Mouse (Mus musculus) midbrain, embryonic 12.5 days (tissue): ENCODE results near the gene Mrpl54. TPM values are rescaled to one million over a fixed set of nuclear protein-coding genes. Genes with fewer than 3 reads are reported as not detected.

Experiments
- ATAC-seq: fragments of 200-750 bp; cut with Nextera tagmentation; 2 replicates; pipeline ENCODE4 v1.8.0; 2017; ENCODE audit warnings: low read depth, moderate TSS enrichment, moderate library complexity; ENCODE audit not compliant: low FRiP score
- H3K27ac ChIP-seq: fragments of 300-500 bp; sonication (generic); replicated peaks from 2 replicates; pipeline ENCODE4 v1.5.1; 2016; ENCODE audit warnings: mild to moderate bottlenecking
- H3K27me3 ChIP-seq: fragments of 300-500 bp; sonication (generic); 2 replicates; pipeline ENCODE4 v1.6.1; 2016; ENCODE audit warnings: mild to moderate bottlenecking
- H3K36me3 ChIP-seq: fragments of 300-500 bp; sonication (generic); 2 replicates; pipeline ENCODE4 v1.6.1; 2016
- H3K4me1 ChIP-seq: fragments of 300-500 bp; sonication (generic); 2 replicates; pipeline ENCODE4 v1.6.1; 2016
- H3K4me2 ChIP-seq: fragments of 300-500 bp; sonication (generic); replicated peaks from 2 replicates; pipeline ENCODE4 v1.6.1; 2016; ENCODE audit warnings: mild to moderate bottlenecking, moderate library complexity
- H3K4me3 ChIP-seq: fragments of 300-500 bp; sonication (generic); 2 replicates; pipeline ENCODE4 v1.5.1; 2016; ENCODE audit warnings: mild to moderate bottlenecking
- H3K9ac ChIP-seq: fragments of 300-500 bp; sonication (generic); replicated peaks from 2 replicates; pipeline ENCODE4 v1.6.1; 2016; ENCODE audit warnings: mild to moderate bottlenecking, moderate library complexity
- H3K9me3 ChIP-seq: fragments of 300-500 bp; sonication (generic); 2 replicates; pipeline ENCODE4 v1.6.1; 2016; ENCODE audit warnings: mild to moderate bottlenecking
- WGBS: fragments of 180-500 bp; shearing (Covaris S2); methylation state at CpG from one replicate; pipeline ENCODE4 v1.1.7; 2016; 5-methylcytosine and 5-hydroxymethylcytosine counted together
- polyA plus RNA-seq: library from polyadenylated mRNA; unstranded; fragments of >200 nt; fragmentation: Nextera tagmentation; extraction: Ambion mirVana; gene quantifications from 2 replicates; pipeline ENCODE4 v1.2.1, GENCODE M21; 2016

Gene Mrpl54
- polyA plus RNA-seq, 1 experiment from 2014 or later: 168 TPM

DNA sequence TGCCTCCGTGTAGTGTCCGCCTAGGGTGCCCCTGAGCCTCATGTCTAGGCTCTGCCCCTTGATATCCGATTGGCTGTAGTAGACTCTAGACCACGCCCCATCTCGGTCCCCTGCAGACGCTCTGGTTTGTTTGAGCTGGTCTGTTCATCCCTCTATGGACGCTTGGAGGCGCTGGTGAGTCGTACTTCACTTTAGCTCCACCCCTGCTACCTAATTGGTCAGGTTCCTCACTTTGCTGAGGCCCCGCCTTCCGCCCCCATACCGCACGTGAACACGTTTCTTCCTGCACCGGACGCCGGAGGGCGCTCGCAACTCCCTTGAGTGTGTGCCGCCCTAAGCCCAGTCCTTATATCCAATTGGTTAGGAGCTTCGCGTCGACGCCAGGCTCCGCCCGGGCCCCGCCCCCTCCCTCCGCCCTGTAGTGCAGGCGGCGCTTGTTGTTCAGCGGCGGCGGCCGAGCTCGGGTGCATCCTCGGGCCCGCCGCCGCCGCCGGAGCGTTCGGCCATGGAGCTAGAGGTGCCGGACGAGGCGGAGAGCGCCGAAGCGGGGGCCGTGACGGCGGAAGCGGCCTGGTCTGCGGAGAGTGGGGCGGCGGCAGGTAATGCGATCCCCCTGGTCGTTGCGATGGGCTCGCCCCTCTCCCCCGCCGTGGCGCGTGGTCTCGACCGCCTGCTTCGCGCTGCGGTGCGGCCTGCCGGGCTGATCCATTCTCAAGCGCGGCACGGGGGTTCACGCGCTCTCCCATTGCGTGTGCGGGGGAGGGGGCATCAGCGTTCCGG lies 26.0 kb upstream of the Mrpl54 start, which contains the start of gene Pip5k1c:
Gene Pip5k1c, plus strand, starts transcription at position 410 of the 780 bp plus-strand sequence.
- H3K36me3 ChIP-seq: no peaks in the 10 kb centered on the region
- H3K4me3 ChIP-seq: peak within 1 kb of the TSS; percentile 88
- peak within 1 kb of the TSS; percentile 89 for H3K9ac ChIP-seq
- H3K9me3 ChIP-seq: no peaks in the 10 kb centered on the region
- peaks cover 35% of the 10 kb centered on the region for H3K4me1 ChIP-seq
- H3K4me2 ChIP-seq: peak within 1 kb of the TSS; percentile 93
- WGBS: under 1% methylated on average over 70 of the region's 80 CpGs
- peak within 1 kb of the TSS; percentile 86 for H3K27ac ChIP-seq
- ATAC-seq: peak; percentile 94
- H3K27me3 ChIP-seq: peaks cover 35% of the 10 kb centered on the region

DNA sequence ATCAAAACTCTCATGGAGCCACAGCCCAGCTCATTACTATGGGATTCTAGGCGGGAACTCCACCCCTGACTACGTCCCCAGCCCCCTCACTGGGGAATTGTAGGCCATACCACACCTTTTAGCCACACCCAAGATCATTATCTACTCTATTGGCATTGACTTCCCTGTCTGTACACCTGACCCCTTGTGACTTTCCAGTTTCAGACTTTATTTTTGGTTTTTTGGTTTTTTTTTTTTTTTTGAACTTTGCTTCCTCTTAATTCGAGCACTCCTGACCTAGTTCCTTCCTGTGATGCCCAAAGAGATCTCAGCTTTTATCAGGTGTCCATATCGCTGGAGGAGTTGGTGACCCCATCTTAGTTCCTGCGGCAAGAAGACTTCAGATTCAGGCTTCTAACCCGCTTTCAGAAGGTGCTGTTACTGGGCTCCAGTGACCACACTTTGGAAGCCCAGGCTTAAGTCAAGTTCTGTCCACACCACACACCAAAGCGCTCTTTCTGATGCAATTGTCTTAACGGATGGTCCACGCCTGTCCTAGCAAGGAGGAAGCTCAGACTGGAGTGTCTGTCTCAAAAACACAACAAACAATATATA lies 24.9 kb upstream of the Mrpl54 start, which contains the start of gene Tjp3:
Gene Tjp3, minus strand, starts transcription at position 71 of the 594 bp plus-strand sequence.
- Histone ChIP-seq H3K27me3 (peaks cover 39% of the 10 kb centered on the region), H3K9ac (no peak within 1 kb of the TSS; the same call in 1 of the 2 replicates), H3K4me1 (peaks cover 34% of the 10 kb centered on the region), H3K27ac (no peak within 1 kb of the TSS), H3K4me3 (0 out of 2 replicates have a peak within 1 kb of the TSS, but pooled peaks have one; percentile 88), H3K4me2 (no peak within 1 kb of the TSS), H3K36me3 (no peaks in the 10 kb centered on the region), H3K9me3 (no peaks in the 10 kb centered on the region)
- 73% methylated on average over 9 of the region's 9 CpGs for WGBS
- no peak for ATAC-seq

DNA sequence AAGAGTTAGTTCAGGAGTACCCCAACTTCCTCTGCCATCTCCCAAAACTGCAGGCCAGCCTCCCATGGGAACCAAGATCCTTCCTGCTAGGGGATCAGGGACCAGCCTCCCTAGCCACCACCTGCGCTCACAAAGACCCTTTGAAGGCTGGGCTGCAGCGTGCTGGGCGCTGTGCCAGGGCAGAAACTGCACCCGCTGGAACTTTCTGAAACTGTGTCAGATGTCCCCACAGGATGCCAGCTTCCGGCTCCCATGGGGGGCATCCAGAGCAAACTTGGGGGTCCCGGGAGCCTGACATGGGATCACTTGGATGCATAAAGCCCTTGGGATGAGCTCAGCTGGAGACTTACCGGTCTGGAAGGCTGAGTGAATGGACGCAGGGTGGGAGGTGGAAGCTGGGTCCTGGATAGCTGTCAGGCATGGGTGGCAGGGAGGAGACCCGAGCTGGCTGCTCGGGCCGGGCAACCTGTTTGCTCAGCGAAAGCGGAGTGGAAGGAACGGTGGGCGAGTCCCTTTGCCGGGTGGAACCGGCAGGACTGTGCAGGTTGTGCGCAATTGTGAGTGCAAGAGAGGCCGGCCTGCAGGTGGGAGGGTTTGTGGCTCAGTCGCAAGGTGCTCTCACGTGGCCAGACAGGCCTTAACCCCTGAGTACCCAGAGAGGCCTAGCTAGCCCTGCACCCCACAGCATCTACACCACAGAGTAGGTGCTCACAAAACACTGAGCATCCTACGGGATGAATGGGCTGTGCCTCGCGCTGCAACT lies 24.1 kb upstream of the Mrpl54 start:
- Histone ChIP-seq H3K4me1 (peaks cover 34% of the 10 kb centered on the region), H3K4me2 (no peak overlapping the region), H3K36me3 (no peaks in the 10 kb centered on the region), H3K27ac (no peak overlapping the region), H3K9ac (no peak overlapping the region; the same call in 1 of the 2 replicates), H3K27me3 (peaks cover 39% of the 10 kb centered on the region), H3K9me3 (no peaks in the 10 kb centered on the region), H3K4me3 (no peak overlapping the region)
- WGBS: 15% methylated on average over 24 of the region's 24 CpGs
- no peak for ATAC-seq

DNA sequence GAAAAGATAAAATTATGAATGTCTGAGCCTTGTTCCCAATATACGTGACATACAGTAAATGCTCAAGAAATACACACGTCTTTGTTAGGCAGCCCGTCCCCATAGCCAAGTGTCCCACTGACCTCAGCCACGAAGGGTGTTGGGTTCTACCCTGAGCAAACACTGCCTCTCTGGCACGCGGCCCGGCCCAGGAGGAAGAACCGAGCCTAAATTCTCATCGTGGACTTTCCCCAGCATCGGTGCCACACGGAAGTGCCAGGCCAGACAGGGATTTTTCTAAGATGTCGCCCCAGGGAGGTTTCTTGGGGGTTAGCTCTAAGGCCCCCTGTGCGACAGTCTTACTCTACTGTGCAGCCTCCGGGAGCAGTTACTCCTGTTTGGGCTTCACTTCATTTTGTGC lies 23.1 kb upstream of the Mrpl54 start:
- no peaks in the 10 kb centered on the region for H3K9me3 ChIP-seq
- no peak overlapping the region for H3K4me3 ChIP-seq
- ATAC-seq: no peak
- H3K27ac ChIP-seq: no peak overlapping the region
- no peaks in the 10 kb centered on the region for H3K36me3 ChIP-seq
- H3K27me3 ChIP-seq: peaks cover 47% of the 10 kb centered on the region
- 0 out of 2 replicates have a peak overlapping the region, but pooled peaks have one; percentile 15 for H3K9ac ChIP-seq
- peaks cover 28% of the 10 kb centered on the region for H3K4me1 ChIP-seq
- no peak overlapping the region for H3K4me2 ChIP-seq
- 64% methylated on average over 14 of the region's 14 CpGs for WGBS

DNA sequence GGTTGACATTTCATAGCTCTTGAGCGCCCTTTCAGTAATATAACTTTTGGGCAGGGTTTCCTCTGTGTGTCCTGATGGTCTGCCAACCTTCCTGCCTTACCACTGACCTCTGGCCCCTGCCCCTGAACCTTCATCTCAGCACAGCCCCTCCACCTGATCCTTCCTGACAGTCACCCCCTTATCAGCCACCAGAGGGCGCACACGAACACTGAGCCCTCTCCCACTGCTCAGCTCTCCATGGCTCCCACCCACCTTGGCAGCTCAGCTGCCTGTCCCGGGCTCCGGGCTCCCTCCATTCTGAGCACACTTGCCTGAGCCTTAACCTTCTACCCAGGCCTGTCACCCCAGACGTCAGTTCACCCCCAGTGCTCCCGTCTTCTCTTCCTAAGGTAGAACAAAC lies 22.5 kb upstream of the Mrpl54 start:
- 5% methylated on average over 7 of the region's 7 CpGs for WGBS
- H3K4me3 ChIP-seq: no peak overlapping the region

DNA sequence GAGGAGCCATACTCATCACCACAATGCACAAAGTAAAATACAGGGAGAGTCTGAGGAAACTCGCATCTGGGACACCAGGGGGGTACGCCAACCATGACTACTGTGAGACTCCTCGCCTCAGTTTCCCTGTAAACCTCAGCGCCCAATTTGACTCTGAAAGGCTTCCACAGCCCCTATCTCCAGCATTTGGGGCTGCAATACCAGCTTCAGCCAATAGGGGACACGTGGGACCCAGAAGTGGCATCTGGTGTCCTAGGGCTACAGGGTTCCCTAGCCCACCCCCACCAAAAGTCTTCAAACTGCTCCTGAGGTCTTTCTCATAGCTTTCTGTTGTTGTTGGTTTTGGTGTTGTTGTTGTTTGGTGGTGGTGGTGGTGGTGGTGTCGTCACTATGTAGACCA lies 21.9 kb upstream of the Mrpl54 start:
- H3K27me3 ChIP-seq: peaks cover 59% of the 10 kb centered on the region
- peaks cover 16% of the 10 kb centered on the region for H3K4me1 ChIP-seq
- WGBS: 28% methylated on average over 6 of the region's 6 CpGs

More for the DNA sequence above, 22.5 kb upstream of the Mrpl54 start:
- Histone ChIP-seq H3K4me1 (peaks cover 22% of the 10 kb centered on the region), H3K4me2 (no peak overlapping the region), H3K9me3 (no peaks in the 10 kb centered on the region), H3K9ac (no peak overlapping the region), H3K36me3 (no peaks in the 10 kb centered on the region), H3K27me3 (peaks cover 53% of the 10 kb centered on the region), H3K27ac (no peak overlapping the region)
- no peak for ATAC-seq

DNA sequence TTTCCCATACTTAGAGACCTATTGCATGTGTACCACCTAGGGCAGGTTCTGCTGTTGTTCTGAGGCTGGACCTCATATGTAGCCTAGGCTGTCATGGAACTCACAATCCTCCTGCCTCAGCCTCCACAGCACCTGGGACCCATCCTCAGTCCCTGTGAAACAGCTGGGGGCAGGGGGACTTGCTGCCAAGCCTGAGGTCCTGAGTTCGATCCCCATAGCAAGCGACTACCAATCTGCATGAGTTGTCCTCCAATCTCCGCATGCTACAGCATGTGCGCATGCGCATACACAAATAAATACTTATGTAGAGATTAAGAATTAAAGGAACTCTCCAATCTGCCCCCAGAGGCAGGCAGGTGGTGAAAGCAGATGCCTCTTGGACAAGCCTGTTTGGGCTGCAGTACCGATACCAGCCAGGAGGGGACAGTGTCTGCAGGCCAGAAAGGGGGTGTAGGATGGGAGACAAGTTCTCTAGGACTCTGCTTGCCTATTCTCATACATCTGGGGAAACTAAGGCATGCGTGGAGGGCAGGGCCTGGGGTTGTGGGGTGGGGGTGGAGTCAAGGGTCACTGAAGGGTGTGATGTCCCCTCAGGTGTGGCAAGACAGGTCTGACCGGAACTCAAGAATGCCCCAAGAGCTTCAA lies 20.9 kb upstream of the Mrpl54 start:
- no peak for ATAC-seq
- Histone ChIP-seq H3K27me3 (peaks cover 68% of the 10 kb centered on the region), H3K4me2 (no peak overlapping the region), H3K9ac (no peak overlapping the region), H3K4me1 (peaks cover 13% of the 10 kb centered on the region; the same call in 1 of the 2 replicates), H3K9me3 (no peaks in the 10 kb centered on the region), H3K4me3 (no peak overlapping the region), H3K27ac (no peak overlapping the region), H3K36me3 (no peaks in the 10 kb centered on the region)
- 61% methylated on average over 8 of the region's 8 CpGs for WGBS

More for the DNA sequence above, 21.9 kb upstream of the Mrpl54 start:
- no peak for ATAC-seq
- Histone ChIP-seq H3K36me3 (no peaks in the 10 kb centered on the region), H3K9me3 (no peaks in the 10 kb centered on the region), H3K9ac (no peak overlapping the region), H3K27ac (no peak overlapping the region), H3K4me2 (no peak overlapping the region), H3K4me3 (no peak overlapping the region)

DNA sequence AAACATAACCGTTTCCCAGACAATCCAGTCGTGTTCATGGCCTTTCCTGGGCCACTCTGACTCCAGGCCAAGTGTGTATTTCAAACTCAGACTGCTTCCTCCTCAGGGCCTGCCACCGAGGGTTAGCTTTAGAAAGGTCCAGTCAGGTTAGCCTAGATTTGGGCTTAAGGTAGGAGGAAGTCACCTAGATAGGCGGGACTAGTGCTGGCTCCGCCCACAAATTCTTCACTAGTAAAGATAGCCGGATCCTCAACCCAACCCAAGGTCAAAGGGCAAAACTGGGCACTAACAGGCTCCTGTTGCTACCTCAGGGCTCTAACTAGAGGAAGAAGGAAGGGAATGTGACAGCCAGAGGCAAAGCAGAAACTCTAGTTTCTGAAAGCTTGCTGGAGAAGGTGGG lies 19.9 kb upstream of the Mrpl54 start:
- Histone ChIP-seq H3K27ac (no peak overlapping the region), H3K9me3 (no peaks in the 10 kb centered on the region), H3K4me1 (peaks cover 13% of the 10 kb centered on the region; the same call in 1 of the 2 replicates), H3K4me3 (no peak overlapping the region), H3K36me3 (no peaks in the 10 kb centered on the region), H3K27me3 (peaks cover 65% of the 10 kb centered on the region), H3K9ac (no peak overlapping the region), H3K4me2 (no peak overlapping the region)
- WGBS: 48% methylated on average over 6 of the region's 6 CpGs
- ATAC-seq: no peak

DNA sequence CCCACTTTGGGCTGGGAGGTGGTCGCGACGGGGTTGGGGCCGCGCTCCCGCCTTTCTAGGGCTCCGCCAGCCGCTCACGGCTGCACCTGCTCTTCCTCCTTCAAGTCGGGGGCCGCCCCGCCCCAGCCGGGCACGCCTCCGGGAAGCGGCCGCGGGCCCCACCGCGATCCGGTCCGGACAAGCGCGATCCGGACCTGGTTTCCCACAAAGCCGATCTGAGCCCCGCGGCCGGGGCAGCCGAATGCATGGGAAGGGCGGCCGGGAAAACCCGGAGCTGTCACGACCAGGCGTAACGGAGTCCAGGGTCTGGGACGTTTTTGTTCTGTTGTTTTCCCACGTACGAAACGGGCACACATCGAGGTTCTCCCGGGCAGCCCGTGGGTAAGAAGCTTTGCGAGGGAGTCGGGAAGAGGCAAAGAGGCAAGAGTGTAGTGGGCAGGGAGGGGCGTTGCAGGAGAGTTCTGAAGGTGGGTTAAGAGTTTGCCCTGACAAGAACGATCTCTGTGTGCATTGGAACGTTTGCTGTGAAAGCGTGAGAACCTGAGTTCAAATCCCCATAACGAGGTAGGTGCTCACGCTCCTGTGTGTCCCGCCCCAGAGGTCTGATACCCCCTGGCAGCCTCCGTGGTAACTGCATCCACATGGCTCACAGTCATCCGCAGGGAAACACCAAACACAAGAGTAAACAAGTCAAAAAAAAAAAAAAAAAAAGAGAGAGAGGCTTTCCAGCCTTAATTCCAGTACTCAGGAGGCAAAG lies 19.1 kb upstream of the Mrpl54 start:
- Histone ChIP-seq H3K36me3 (no peaks in the 10 kb centered on the region), H3K9me3 (no peaks in the 10 kb centered on the region), H3K4me2 (peak overlapping the region; percentile 72), H3K9ac (peak overlapping the region; percentile 56), H3K27ac (no peak overlapping the region), H3K4me3 (peak overlapping the region; percentile 50), H3K27me3 (peaks cover 65% of the 10 kb centered on the region), H3K4me1 (peaks cover 10% of the 10 kb centered on the region; the same call in 1 of the 2 replicates)
- 2% methylated on average over 54 of the region's 54 CpGs for WGBS
- ATAC-seq: peak; percentile 75

DNA sequence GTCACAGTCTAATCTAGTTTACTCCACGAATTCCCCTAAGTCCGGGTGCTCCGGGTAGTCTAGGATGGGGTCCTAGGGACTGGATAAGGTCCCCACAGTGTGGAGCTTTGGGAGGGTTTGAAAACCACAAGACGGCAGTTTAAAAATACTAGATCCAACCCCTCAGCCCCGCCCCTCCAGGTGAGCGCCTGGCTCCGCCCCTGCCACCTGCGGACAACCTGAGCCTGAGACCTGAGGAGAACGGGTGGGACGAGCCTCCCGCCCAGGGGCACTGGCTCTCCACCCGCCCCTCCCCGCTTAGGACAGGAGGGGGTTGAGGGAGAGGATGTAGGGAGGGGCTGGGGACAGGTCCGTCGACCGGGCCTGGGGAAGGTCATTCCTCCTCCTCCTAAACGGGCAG lies 18.0 kb upstream of the Mrpl54 start:
- peak overlapping the region; percentile 72 for H3K4me2 ChIP-seq
- H3K27ac ChIP-seq: no peak overlapping the region
- peaks cover 5% of the 10 kb centered on the region; the same call in 1 of the 2 replicates for H3K4me1 ChIP-seq
- ATAC-seq: no peak
- no peak overlapping the region for H3K9ac ChIP-seq
- H3K27me3 ChIP-seq: peaks cover 65% of the 10 kb centered on the region
- H3K4me3 ChIP-seq: no peak overlapping the region
- no peaks in the 10 kb centered on the region for H3K36me3 ChIP-seq
- 15% methylated on average over 17 of the region's 17 CpGs for WGBS
- H3K9me3 ChIP-seq: no peaks in the 10 kb centered on the region

DNA sequence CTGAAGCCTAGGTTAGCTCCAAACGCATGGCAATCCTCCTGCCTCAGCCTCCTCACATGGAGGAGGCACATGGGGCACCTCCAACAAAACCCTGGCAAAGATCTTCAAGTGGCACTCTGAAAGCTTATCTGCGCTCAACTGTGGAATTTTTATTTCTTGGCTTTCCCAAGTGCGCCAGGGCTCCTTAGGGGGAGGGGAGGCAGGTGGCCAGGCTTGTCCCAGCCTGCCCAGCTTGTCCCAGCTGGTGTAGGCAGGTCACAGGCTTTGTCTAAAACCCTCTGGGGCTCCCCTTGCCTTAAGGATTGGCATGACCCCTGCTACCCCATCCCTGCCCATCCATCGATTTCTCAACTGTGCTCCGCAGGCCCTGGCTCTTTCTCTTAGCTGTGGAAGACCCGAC lies 17.5 kb upstream of the Mrpl54 start:
- H3K27me3 ChIP-seq: peaks cover 62% of the 10 kb centered on the region
- peaks cover 5% of the 10 kb centered on the region; the same call in 1 of the 2 replicates for H3K4me1 ChIP-seq
- 58% methylated on average over 6 of the region's 6 CpGs for WGBS
- H3K36me3 ChIP-seq: no peaks in the 10 kb centered on the region
- no peak overlapping the region for H3K4me2 ChIP-seq
- H3K9me3 ChIP-seq: no peaks in the 10 kb centered on the region
- H3K4me3 ChIP-seq: no peak overlapping the region
- no peak for ATAC-seq
- no peak overlapping the region for H3K9ac ChIP-seq
- H3K27ac ChIP-seq: no peak overlapping the region
